Mouse (Mus musculus) adrenal gland, postnatal 36 days (tissue): ENCODE results near the gene Stk19. TPM values are rescaled to one million over a fixed set of nuclear protein-coding genes. Genes with fewer than 3 reads are reported as not detected.
"Not testable (repeated sequence)": the region's sequence is repeated elsewhere in the genome, so short reads cannot be mapped to it uniquely, and the experiment has no call there.

Experiments
- DNase-seq, 2 experiments: peaks; one replicate each; pipeline ENCODE4 v3.0.0; 2021; ENCODE audit warnings: mixed read lengths in 1 of 2
- total RNA-seq, 2 experiments: library from RNA; stranded (reverse); gene quantifications; 2 replicates each; pipeline ENCODE4 v1.2.3; 2021

Stk19 gene
- total RNA-seq, 2 experiments from 2014 or later: 35.8 to 57.5 TPM

GRCm38 (mm10) chr17:34844884-34845283 is 8.1 kb upstream of the Stk19 start:
- DNase-seq: no peak

- DNase-seq: no peak
These were observed 4.1 kb upstream of the Stk19 start for GRCm38 (mm10) chr17:34840736-34841307.

- DNase-seq: no peak
These were observed 2.0 kb upstream of the Stk19 start for GRCm38 (mm10) chr17:34838785-34839184.

GRCm38 (mm10) chr17:34837464-34838324 is 949 bp upstream of the Stk19 start:
- peak in 1 of 2 experiments; percentile 12 for DNase-seq

- peak in 1 of 2 experiments; percentile 84 for DNase-seq
These were observed 440 bp downstream of the Stk19 start for GRCm38 (mm10) chr17:34836155-34836855.

GRCm38 (mm10) chr17:34830776-34831175 is 6.0 kb downstream of the Stk19 start:
- DNase-seq: not testable (repeated sequence)

- no peak for DNase-seq
These were observed 21.9 kb downstream of the Stk19 start for GRCm38 (mm10) chr17:34814818-34815370.

GRCm38 (mm10) chr17:34813747-34814146 is 23.0 kb downstream of the Stk19 start:
- DNase-seq: peak; percentile 55 to 76

- DNase-seq: no peak
These were observed 25.5 kb downstream of the Stk19 start for GRCm38 (mm10) chr17:34811275-34811674.

- DNase-seq: peak in 1 of 2 experiments; percentile 21
These were observed 25.9 kb downstream of the Stk19 start for GRCm38 (mm10) chr17:34810811-34811210.

GRCm38 (mm10) chr17:34810411-34810810 is 26.3 kb downstream of the Stk19 start:
- peak; percentile 60 to 69 for DNase-seq

GRCm38 (mm10) chr17:34808599-34809205 is 28.0 kb downstream of the Stk19 start:
- DNase-seq: peak in 1 of 2 experiments; percentile 31

GRCm38 (mm10) chr17:34807176-34807575 is 29.6 kb downstream of the Stk19 start:
- no peak for DNase-seq

GRCm38 (mm10) chr17:34804871-34805562 is 31.7 kb downstream of the Stk19 start:
- peak; percentile 22 to 43 for DNase-seq

- DNase-seq: peak; percentile 68 to 81
These were observed 32.4 kb downstream of the Stk19 start, which contains the start of gene Cyp21a1 for GRCm38 (mm10) chr17:34804301-34804700. Gene Cyp21a1 (minus strand): TSS chr17:34804561.

GRCm38 (mm10) chr17:34803367-34803766 is 33.4 kb downstream of the Stk19 start:
- DNase-seq: peak in 1 of 2 experiments; percentile 44

GRCm38 (mm10) chr17:34802756-34803155 is 34.0 kb downstream of the Stk19 start:
- peak; percentile 31 to 43 for DNase-seq

- DNase-seq: not testable (repeated sequence)
These were observed 35.9 kb downstream of the Stk19 start for GRCm38 (mm10) chr17:34800781-34801305.

- DNase-seq: peak in 1 of 2 experiments; percentile 26
These were observed 37.2 kb downstream of the Stk19 start for GRCm38 (mm10) chr17:34799531-34799925.

GRCm38 (mm10) chr17:34798866-34799530 is 37.7 kb downstream of the Stk19 start:
- peak; percentile 27 to 32 for DNase-seq
